Mouse (Mus musculus) adrenal gland, adult 2 months (tissue): ENCODE data around the gene Npepl1. TPM values are rescaled to one million over a fixed set of nuclear protein-coding genes. Genes with fewer than 3 reads are reported as not detected.
A peak's percentile ranks its signal among the peaks of the same experiment; 100 is the strongest.

Source experiments
- DNase-seq: peaks from one replicate; pipeline ENCODE4 v3.0.0; 2021
- polyA plus RNA-seq: library from polyadenylated mRNA; depleted of rRNA; stranded (reverse); fragments of >200 nt; gene quantifications from 2 replicates; pipeline ENCODE4 v1.2.3, GENCODE M21; 2012
- total RNA-seq, 2 experiments: library from RNA; stranded (reverse); gene quantifications; 2 replicates each; pipeline ENCODE4 v1.2.3; 2021

Gene Npepl1
- total and polyA plus RNA-seq, 3 experiments, result 53.8 to 156 (median 66.7) TPM

- no peak for DNase-seq
Measured at GRCm38 (mm10) chr2:174110783-174111549, 817 bp downstream of the Npepl1 start.

- DNase-seq, result no peak
Measured at GRCm38 (mm10) chr2:174112931-174113330, 2.8 kb downstream of the Npepl1 start.

GRCm38 (mm10) chr2:174114148-174114864 lies 4.2 kb downstream of the Npepl1 start:
- peak; percentile 42 for DNase-seq

- no peak for DNase-seq
Measured at GRCm38 (mm10) chr2:174116929-174117328, 6.8 kb downstream of the Npepl1 start.

GRCm38 (mm10) chr2:174118141-174118540 lies 8.0 kb downstream of the Npepl1 start:
- DNase-seq, result no peak

DNA sequence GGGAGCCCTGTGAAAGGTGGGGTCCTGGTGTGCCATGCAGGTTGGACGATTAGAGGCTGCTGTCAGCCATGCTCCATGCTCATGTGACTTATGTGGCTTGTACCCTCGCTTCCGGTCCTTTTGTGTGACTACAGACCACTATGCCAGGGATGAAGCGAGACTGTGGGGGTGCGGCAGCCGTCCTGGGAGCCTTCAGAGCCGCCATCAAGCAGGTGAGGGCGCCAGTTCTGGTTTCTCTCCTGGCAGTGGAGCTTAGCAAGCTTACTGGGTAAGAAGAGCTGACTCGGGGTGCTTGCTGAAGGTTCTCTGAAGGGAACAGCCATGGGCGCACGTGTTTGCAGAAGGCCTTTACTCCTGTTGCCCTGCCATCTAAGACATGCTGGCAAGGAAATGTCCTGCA lies 9.1 kb downstream of the Npepl1 start:
- DNase-seq, result no peak

DNA sequence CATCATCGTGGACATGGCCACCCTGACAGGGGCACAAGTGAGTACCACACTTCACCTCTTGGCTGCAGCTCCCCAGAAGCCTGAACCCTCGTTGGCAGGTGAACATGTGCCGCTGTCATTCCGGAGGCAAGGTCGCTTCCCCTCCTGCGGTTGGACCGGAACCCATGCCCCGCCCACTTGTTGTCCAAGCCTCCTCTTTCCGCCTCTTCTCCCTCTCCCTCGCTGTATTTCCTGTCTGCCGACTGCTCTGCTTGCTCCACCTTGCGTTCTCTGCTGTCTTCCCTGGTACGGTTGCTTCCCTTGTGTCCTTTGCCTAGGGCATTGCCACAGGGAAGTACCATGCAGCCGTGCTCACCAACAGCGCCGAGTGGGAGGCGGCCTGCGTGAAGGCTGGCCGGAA lies 10.5 kb downstream of the Npepl1 start:
- DNase-seq, result no peak

- DNase-seq, result no peak
Measured at GRCm38 (mm10) chr2:174121411-174121947, 11.3 kb downstream of the Npepl1 start.

GRCm38 (mm10) chr2:174122331-174122730 lies 12.2 kb downstream of the Npepl1 start:
- no peak for DNase-seq

DNA sequence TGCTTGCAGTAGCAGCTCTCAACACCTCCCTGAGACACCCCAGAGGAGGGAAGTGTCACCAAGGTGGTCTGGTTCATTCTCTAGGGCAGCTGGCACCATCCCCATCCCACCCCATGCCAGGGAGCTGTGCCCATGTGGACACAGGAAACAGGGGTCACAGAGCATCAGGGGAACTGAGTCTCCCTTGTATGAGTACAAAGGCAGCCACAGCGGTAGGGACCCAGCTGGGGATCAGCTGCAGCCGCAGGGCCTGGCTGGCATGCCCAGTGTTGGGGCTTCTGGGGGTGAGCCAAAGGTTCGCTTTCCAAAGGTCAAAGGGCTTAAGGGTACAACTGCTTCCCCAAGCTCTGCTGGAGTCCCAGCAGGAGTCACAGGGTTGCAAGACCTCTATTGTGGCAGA lies 13.6 kb downstream of the Npepl1 start:
- no peak for DNase-seq

GRCm38 (mm10) chr2:174126522-174127375 lies 16.6 kb downstream of the Npepl1 start:
- DNase-seq, result peak; percentile 53

DNA sequence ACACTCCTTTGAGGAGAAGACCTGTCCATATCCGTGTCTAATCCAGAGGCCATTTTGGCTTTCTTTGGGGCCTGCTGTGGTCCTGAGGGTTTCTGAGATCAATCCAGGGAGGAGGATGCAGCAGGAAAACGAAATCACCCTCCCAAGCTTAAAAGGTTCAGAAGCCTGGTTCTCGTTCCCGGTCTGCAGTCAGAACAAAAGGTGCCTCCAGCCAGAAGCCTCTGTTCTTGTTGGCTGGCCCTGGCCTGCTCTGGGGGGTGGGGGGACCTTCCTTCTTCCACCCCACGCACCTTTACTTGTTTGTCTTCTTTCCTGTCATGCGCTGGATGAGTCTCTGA lies 17.2 kb downstream of the Npepl1 start:
- no peak for DNase-seq

DNA sequence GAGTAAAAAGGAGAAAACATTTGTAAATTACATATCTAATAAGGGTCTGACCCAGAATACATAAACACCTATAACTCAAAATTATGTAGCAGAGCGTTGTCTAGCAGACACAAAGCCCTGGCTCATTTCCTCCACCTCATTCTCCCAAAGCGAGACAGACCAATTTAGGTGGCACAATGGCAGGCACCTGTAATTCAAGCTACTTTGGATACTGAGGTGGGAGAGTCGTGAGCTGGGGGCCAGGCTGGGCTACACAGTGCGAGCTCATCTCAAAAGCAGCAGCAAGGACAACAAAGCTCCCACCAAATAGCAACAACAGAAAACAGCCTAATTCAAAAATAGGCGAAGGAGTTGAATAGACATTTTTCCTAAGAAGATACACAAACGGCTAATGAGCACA lies 18.8 kb downstream of the Npepl1 start:
- DNase-seq, result no peak

- DNase-seq, result no peak
Measured at GRCm38 (mm10) chr2:174130468-174131097, 20.4 kb downstream of the Npepl1 start.

DNA sequence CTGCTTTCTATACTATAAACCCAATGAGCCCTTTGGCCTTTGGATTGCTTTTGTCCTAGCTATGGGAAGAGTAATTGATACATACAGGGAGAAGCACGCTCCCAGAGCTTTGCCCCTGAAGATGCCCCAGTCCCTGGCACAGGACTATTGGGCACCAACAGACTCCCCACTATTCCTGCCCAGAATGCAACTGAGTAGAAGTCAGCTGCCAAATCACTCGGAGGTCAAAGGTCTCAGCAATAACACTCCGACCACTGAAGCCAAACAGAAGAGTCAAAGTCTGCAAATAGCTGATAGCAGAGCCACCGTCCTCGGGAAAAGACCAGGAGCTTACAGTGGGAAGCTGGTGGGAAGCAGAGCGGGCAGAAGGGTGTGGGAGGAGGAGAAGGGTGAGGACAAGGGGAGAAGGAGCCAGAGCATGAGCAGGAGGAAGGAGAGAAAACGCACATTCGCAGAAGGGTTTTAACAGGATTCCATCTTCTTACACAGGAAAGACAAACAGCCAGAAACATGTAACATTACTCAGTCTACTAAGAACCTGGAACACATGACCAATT lies 22.3 kb downstream of the Npepl1 start:
- no peak for DNase-seq

DNA sequence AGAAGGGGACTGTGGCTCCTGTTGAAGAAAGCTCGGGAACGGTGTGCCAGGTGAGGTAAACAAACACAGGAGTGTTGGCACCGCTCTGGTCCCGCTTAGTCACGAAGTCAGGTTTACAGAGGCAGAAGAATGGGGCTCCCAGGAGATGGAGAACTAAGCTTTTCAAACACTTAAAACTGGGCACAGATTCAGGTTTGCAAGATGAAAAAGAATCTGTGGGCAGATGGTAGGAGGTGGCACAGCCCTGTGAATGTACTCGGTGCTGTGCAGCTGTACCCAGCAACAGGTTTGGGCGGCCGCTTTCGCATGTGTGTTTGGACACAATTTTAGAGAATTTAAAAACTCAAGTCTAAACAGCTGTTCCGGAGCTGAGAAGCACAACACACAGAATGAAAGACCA lies 48.9 kb downstream of the Npepl1 start:
- DNase-seq, result no peak

GRCm38 (mm10) chr2:174160461-174160860 lies 50.3 kb downstream of the Npepl1 start:
- DNase-seq, result no peak
